Mouse (Mus musculus): Measurements from ENCODE around the gene Mrps27. TPM values are rescaled to one million over a fixed set of nuclear protein-coding genes. Genes with fewer than 3 reads are reported as not detected.

Mrps27 gene
- polyA plus RNA-seq, 1 experiment from 2014 or later = 38.2 TPM

DNA sequence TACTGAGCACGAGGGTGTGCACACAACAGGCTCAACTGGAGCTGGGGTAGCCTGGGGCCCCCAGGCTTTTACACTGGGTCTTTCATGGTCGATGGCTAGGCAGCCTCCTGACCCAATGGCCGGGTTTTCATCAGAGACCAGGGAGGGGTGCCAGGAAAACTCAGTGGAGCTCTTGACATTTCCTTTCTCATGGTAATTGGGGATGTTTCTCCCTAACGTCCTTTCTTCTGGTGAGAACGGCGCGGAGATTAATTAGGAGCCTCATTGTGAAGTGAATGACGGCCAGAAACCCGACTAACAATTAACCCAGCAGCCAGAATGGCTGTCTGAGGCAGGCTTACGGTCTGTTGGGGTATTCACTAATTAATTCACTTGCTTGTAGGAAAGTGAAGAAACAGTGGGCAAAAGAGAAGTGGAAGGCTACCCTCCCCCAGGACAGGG, 99.9 kb downstream of the Mrps27 start:
- no peaks in the 10 kb centered on the region for H3K27me3 ChIP-seq (ENCODE audit: control insufficient read depth, insufficient read depth, low read length)
- DNase-seq (peak; percentile 86), ATAC-seq (ENCODE audit: low FRiP score, low TSS enrichment) (peak; percentile 79)
- H3K27ac ChIP-seq (replicated peaks; ENCODE audit: low read depth, low read length) = peak overlapping the region; percentile 88
- H3K4me1 ChIP-seq (ENCODE audit: control insufficient read depth, insufficient read depth, low read length) = peaks cover 74% of the 10 kb centered on the region
- H3K36me3 ChIP-seq (ENCODE audit: control insufficient read depth, insufficient read depth, low read length) = peaks cover 29% of the 10 kb centered on the region
- H3K9me3 ChIP-seq (ENCODE audit: control insufficient read depth, low read length) = no peaks in the 10 kb centered on the region
- 2% methylated on average over 10 of the region's 10 CpGs for WGBS
- H3K4me2 ChIP-seq (ENCODE audit: low read length) = peak overlapping the region; percentile 47
- peak overlapping the region; percentile 13; the same call in 1 of the 2 replicates for H3K9ac ChIP-seq (replicated peaks; ENCODE audit: low read length)
- peak overlapping the region; percentile 17 for H3K4me3 ChIP-seq (replicated peaks; ENCODE audit: low read depth, low read length)

DNA sequence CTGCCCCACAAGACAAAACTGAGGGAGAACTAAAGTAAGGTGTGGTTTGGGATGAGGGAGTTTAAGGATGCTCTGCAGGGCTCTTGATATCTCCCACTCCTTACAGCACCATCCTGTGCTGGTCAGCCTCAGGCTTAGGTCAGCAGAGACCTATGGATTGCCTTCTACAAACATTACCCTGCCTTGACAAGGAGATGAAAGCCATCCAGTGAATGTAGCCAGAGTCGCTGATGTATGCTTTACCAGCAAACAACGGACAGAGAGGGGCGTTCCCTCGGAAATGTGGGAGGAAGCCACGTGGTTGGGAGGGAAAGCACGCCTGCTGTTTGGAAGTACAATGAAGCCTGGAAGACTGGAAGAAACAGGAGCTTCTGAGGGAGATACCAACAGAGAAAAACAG, 100.3 kb downstream of the Mrps27 start:
- Histone ChIP-seq H3K4me1 (ENCODE audit: control insufficient read depth, insufficient read depth, low read length) (peaks cover 79% of the 10 kb centered on the region), H3K27me3 (ENCODE audit: control insufficient read depth, insufficient read depth, low read length) (no peaks in the 10 kb centered on the region), H3K4me3 (replicated peaks; ENCODE audit: low read depth, low read length) (no peak overlapping the region), H3K9ac (replicated peaks; ENCODE audit: low read length) (0 out of 2 replicates have a peak overlapping the region, but pooled peaks have one; percentile 13), H3K36me3 (ENCODE audit: control insufficient read depth, insufficient read depth, low read length) (peaks cover 25% of the 10 kb centered on the region), H3K4me2 (ENCODE audit: low read length) (peak overlapping the region; percentile 47), H3K9me3 (ENCODE audit: control insufficient read depth, low read length) (no peaks in the 10 kb centered on the region), H3K27ac (replicated peaks; ENCODE audit: low read depth, low read length) (peak overlapping the region; percentile 88)
- WGBS = under 1% methylated on average over 6 of the region's 6 CpGs
- DNase-seq = peak; percentile 81
- ATAC-seq (ENCODE audit: low FRiP score, low TSS enrichment) = no peak; the same call in 1 of the 2 replicates

DNA sequence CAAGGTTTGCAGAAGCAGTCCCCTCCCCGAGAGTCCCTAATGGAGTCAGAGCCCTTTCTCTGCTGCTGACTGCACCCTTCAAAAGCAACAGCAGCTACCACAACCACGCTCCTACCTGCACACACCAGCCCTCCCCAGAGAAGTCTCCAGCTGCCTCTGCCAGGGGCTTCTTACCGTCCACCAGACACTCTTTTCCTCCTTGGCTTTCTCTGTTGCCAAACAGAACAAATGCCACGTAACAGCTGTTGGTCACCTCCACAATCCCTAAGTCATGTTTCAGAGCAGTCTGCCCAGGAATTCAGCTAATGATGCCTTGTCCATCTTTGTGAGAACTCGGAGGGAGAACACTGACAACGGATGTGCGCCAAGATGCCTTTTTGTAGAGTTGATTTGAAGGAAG, 102.4 kb downstream of the Mrps27 start:
- 37% methylated on average over 7 of the region's 7 CpGs for WGBS
- DNase-seq = no peak

DNA sequence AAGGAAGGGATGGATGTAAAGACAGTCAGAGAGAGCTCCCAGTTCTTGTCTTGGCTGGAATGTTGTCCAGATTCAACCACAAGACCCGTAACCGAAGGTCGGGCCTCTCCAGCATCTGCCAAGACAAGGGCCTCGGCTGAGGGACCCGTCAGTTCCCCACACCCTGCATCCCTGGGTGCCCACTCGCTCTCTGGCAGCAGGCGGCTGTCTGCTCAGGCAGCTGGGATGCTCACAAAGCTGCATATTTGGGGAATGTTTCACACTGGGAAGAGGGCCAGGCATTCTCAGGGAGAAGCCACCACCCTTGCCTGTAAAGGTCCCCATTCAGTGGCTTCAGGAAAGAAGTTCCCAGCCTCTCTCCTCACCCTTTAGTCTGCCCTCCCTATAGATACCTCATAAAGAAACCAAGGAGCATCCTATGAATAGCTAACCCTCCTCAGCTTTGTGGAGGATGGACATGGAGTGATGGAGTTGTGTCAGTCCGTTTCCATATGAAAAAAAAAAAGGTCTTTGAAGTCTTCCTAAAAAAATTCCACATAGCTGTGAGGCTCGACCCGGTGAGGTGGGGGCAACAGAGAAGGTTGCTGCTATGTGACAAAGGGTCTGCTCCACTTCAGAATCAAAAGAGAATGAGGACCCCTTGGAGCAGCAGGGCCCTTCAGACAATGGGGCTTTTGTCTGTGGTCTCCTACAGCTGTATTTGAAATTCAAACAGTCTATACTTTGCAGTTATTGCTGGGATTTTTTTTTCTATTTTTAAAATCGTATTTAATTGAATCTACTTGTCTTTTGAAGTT, 103.0 kb downstream of the Mrps27 start:
- Histone ChIP-seq H3K4me1 (ENCODE audit: control insufficient read depth, insufficient read depth, low read length) (peaks cover 83% of the 10 kb centered on the region), H3K4me3 (replicated peaks; ENCODE audit: low read depth, low read length) (peak overlapping the region; percentile 24), H3K27me3 (ENCODE audit: control insufficient read depth, insufficient read depth, low read length) (no peaks in the 10 kb centered on the region), H3K27ac (replicated peaks; ENCODE audit: low read depth, low read length) (peak overlapping the region; percentile 70), H3K4me2 (ENCODE audit: low read length) (peak overlapping the region; percentile 47), H3K36me3 (ENCODE audit: control insufficient read depth, insufficient read depth, low read length) (peaks cover 8% of the 10 kb centered on the region; the same call in 1 of the 2 replicates), H3K9me3 (ENCODE audit: control insufficient read depth, low read length) (no peaks in the 10 kb centered on the region), H3K9ac (replicated peaks; ENCODE audit: low read length) (peak overlapping the region; percentile 4; the same call in 1 of the 2 replicates)
- ATAC-seq (ENCODE audit: low FRiP score, low TSS enrichment) (no peak), DNase-seq (peak; percentile 65)
- 6% methylated on average over 11 of the region's 11 CpGs for WGBS

More for the DNA sequence above, 102.4 kb downstream of the Mrps27 start:
- Histone ChIP-seq H3K4me3 (replicated peaks; ENCODE audit: low read depth, low read length) (peak overlapping the region; percentile 24), H3K4me2 (ENCODE audit: low read length) (peak overlapping the region; percentile 47), H3K4me1 (ENCODE audit: control insufficient read depth, insufficient read depth, low read length) (peaks cover 89% of the 10 kb centered on the region), H3K27ac (replicated peaks; ENCODE audit: low read depth, low read length) (peak overlapping the region; percentile 70), H3K9me3 (ENCODE audit: control insufficient read depth, low read length) (no peaks in the 10 kb centered on the region), H3K9ac (replicated peaks; ENCODE audit: low read length) (peak overlapping the region; percentile 4; the same call in 1 of the 2 replicates), H3K36me3 (ENCODE audit: control insufficient read depth, insufficient read depth, low read length) (peaks cover 12% of the 10 kb centered on the region), H3K27me3 (ENCODE audit: control insufficient read depth, insufficient read depth, low read length) (no peaks in the 10 kb centered on the region)
- no peak for ATAC-seq (ENCODE audit: low FRiP score, low TSS enrichment)

DNA sequence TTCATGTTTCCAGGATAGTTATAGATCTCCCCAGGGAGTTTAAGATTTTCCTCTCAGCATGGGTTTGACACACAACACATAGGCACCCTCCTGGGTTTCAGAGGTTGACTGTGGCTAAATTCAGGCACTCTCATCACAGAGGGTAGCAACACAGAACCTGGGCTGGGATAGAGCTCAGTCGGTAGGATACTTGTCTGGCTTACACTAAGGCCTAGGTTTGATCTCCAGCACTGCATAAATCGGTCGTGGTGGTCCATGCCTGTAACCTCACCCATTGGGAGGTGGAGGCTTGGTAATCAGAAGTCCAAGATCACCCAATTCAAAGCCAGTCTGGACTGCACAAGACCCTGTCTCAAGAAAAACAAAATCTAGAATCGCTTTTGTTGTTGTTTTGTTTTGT, 103.7 kb downstream of the Mrps27 start:
- Histone ChIP-seq H3K4me2 (ENCODE audit: low read length) (no peak overlapping the region), H3K27me3 (ENCODE audit: control insufficient read depth, insufficient read depth, low read length) (no peaks in the 10 kb centered on the region), H3K9ac (replicated peaks; ENCODE audit: low read length) (no peak overlapping the region), H3K27ac (replicated peaks; ENCODE audit: low read depth, low read length) (peak overlapping the region; percentile 72), H3K4me1 (ENCODE audit: control insufficient read depth, insufficient read depth, low read length) (peaks cover 76% of the 10 kb centered on the region), H3K36me3 (ENCODE audit: control insufficient read depth, insufficient read depth, low read length) (peaks cover 8% of the 10 kb centered on the region; the same call in 1 of the 2 replicates), H3K4me3 (replicated peaks; ENCODE audit: low read depth, low read length) (no peak overlapping the region), H3K9me3 (ENCODE audit: control insufficient read depth, low read length) (no peaks in the 10 kb centered on the region)
- ATAC-seq (ENCODE audit: low FRiP score, low TSS enrichment) (no peak), DNase-seq (no peak)
- 21% methylated on average over 4 of the region's 4 CpGs for WGBS

DNA sequence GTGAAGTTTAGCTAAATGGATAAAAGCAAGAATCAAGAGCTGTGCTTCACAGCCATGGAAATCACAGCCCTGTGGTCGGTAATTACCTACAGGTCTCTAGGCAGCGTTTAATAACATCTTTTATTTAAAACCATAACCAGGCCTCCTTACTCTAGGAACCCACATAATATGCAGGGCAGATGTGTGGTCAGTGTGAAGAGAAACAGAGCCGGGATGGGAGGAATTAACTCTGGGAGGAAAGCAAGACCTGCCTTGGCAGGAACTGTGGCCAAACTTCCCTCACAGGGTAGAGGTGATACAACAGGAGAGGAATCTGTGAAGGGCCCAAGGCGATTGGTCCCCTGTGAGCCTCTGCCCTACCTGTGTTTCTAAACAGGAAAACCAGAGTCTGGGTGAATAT, 105.0 kb downstream of the Mrps27 start:
- ATAC-seq (ENCODE audit: low FRiP score, low TSS enrichment) = no peak

DNA sequence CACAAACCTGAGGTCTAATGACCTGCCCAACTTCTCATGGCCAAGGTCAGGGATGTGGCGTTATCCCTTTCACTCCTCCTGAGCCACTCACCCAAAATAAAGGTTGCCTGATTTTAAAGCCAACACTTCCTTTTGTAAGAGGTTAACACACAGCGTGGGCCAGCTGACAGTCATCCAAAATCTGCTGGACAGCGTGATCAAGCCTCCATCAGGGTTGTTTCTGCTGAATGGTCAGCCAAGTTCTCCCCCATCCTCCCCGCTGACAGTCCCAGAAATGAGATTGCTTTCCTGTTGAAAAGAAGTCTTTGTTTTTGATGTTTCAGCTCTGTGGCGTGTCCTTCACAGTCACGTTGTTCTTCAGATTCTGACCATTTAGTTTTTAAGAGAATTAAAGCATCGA, 106.2 kb downstream of the Mrps27 start:
- DNase-seq = no peak
- H3K9me3 ChIP-seq (ENCODE audit: control insufficient read depth, low read length) = no peaks in the 10 kb centered on the region
- H3K4me2 ChIP-seq (ENCODE audit: low read length) = no peak overlapping the region
- H3K9ac ChIP-seq (replicated peaks; ENCODE audit: low read length) = no peak overlapping the region
- no peak for ATAC-seq (ENCODE audit: low FRiP score, low TSS enrichment)
- peaks cover 61% of the 10 kb centered on the region for H3K4me1 ChIP-seq (ENCODE audit: control insufficient read depth, insufficient read depth, low read length)
- H3K36me3 ChIP-seq (ENCODE audit: control insufficient read depth, insufficient read depth, low read length) = peaks cover 8% of the 10 kb centered on the region; the same call in 1 of the 2 replicates
- 0 out of 2 replicates have a peak overlapping the region, but pooled peaks have one; percentile 20 for H3K27ac ChIP-seq (replicated peaks; ENCODE audit: low read depth, low read length)
- no peak overlapping the region for H3K4me3 ChIP-seq (replicated peaks; ENCODE audit: low read depth, low read length)
- 55% methylated on average over 7 of the region's 7 CpGs for WGBS
- no peaks in the 10 kb centered on the region for H3K27me3 ChIP-seq (ENCODE audit: control insufficient read depth, insufficient read depth, low read length)

More for the DNA sequence above, 105.0 kb downstream of the Mrps27 start:
- Histone ChIP-seq H3K4me3 (replicated peaks; ENCODE audit: low read depth, low read length) (no peak overlapping the region), H3K9ac (replicated peaks; ENCODE audit: low read length) (no peak overlapping the region), H3K27me3 (ENCODE audit: control insufficient read depth, insufficient read depth, low read length) (no peaks in the 10 kb centered on the region), H3K4me2 (ENCODE audit: low read length) (no peak overlapping the region), H3K9me3 (ENCODE audit: control insufficient read depth, low read length) (no peaks in the 10 kb centered on the region), H3K27ac (replicated peaks; ENCODE audit: low read depth, low read length) (no peak overlapping the region), H3K4me1 (ENCODE audit: control insufficient read depth, insufficient read depth, low read length) (peaks cover 63% of the 10 kb centered on the region), H3K36me3 (ENCODE audit: control insufficient read depth, insufficient read depth, low read length) (peaks cover 8% of the 10 kb centered on the region; the same call in 1 of the 2 replicates)
- WGBS = 78% methylated on average over 4 of the region's 4 CpGs
- DNase-seq = no peak

DNA sequence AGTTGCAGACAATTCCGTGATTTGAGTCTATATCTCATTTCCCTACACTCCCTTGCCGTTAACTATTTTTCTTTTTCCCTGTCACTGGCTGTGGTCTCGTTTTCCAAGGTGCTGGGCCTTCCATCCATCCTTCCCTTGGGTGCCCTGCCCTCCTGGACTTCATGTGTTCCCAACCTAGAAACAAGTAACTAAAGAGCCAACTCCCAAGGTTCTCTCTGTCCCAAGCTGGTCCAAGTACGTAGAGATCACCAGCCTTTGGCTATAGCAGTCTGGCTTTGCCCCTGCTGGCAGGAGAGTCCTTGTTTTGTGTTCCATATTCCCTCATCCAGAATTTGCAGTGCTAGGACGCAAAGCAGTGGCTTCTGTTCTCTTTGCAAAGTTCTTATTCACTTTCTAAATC, 106.7 kb downstream of the Mrps27 start:
- H3K4me3 ChIP-seq (replicated peaks; ENCODE audit: low read depth, low read length) = no peak overlapping the region
- no peaks in the 10 kb centered on the region for H3K27me3 ChIP-seq (ENCODE audit: control insufficient read depth, insufficient read depth, low read length)
- WGBS = 77% methylated on average over 5 of the region's 5 CpGs
- 0 out of 2 replicates have a peak overlapping the region, but pooled peaks have one; percentile 20 for H3K27ac ChIP-seq (replicated peaks; ENCODE audit: low read depth, low read length)
- H3K9me3 ChIP-seq (ENCODE audit: control insufficient read depth, low read length) = no peaks in the 10 kb centered on the region
- no peak overlapping the region for H3K9ac ChIP-seq (replicated peaks; ENCODE audit: low read length)
- no peak overlapping the region for H3K4me2 ChIP-seq (ENCODE audit: low read length)
- no peak for ATAC-seq (ENCODE audit: low FRiP score, low TSS enrichment)
- DNase-seq = no peak
- H3K4me1 ChIP-seq (ENCODE audit: control insufficient read depth, insufficient read depth, low read length) = peaks cover 57% of the 10 kb centered on the region
- peaks cover 8% of the 10 kb centered on the region; the same call in 1 of the 2 replicates for H3K36me3 ChIP-seq (ENCODE audit: control insufficient read depth, insufficient read depth, low read length)
